Mouse (Mus musculus) lung, embryonic 14.5 days (tissue): ENCODE measurements around the gene Ypel2. TPM values are rescaled to one million over a fixed set of nuclear protein-coding genes. Genes with fewer than 3 reads are reported as not detected.
A peak's percentile ranks its signal among the peaks of the same experiment; 100 is the strongest.

ENCODE experiments used
- ATAC-seq: fragments of 200-750 bp; cut with Nextera tagmentation; 2 replicates; pipeline ENCODE4 v1.8.0; 2017; ENCODE audit warnings: mild to moderate bottlenecking, moderate TSS enrichment, moderate library complexity; ENCODE audit not compliant: insufficient read depth
- DNase-seq: peaks from one replicate; pipeline ENCODE4 v3.0.0-alpha.2; 2015
- H3K27ac ChIP-seq: fragments of 300-500 bp; sonication (generic); 2 replicates; pipeline ENCODE4 v1.5.1; 2014; ENCODE audit warnings: low read depth, mild to moderate bottlenecking, moderate library complexity
- H3K27me3 ChIP-seq: fragments of 300-500 bp; sonication (generic); 2 replicates; pipeline ENCODE4 v1.6.1; 2014; ENCODE audit warnings: low read length, control low read depth; ENCODE audit not compliant: insufficient read depth
- H3K36me3 ChIP-seq: fragments of 300-500 bp; sonication (generic); 2 replicates; pipeline ENCODE4 v1.6.1; 2014; ENCODE audit warnings: control low read depth; ENCODE audit not compliant: insufficient read depth
- H3K4me1 ChIP-seq: fragments of 300-500 bp; sonication (generic); 2 replicates; pipeline ENCODE4 v1.6.1; 2014; ENCODE audit warnings: antibody characterized with exemption, control low read depth; ENCODE audit not compliant: insufficient read depth
- H3K4me2 ChIP-seq: fragments of 300-500 bp; sonication (generic); 2 replicates; pipeline ENCODE4 v1.6.1; 2014; ENCODE audit warnings: mild to moderate bottlenecking
- H3K4me3 ChIP-seq: fragments of 300-500 bp; sonication (generic); 2 replicates; pipeline ENCODE4 v1.5.1; 2014; ENCODE audit warnings: low read depth, low read length
- H3K9ac ChIP-seq: fragments of 300-500 bp; sonication (generic); 2 replicates; pipeline ENCODE4 v1.6.1; 2014
- H3K9me3 ChIP-seq: fragments of 300-500 bp; sonication (generic); 2 replicates; pipeline ENCODE4 v1.6.1; 2016; ENCODE audit warnings: low read depth, low read length, control low read depth
- CTCF ChIP-seq: IDR thresholded peaks from 2 replicates; pipeline ENCODE4 v1.5.1; 2016; ENCODE audit warnings: antibody characterized with exemption, low read depth
- WGBS: fragments of 180-500 bp; shearing (Covaris S2); extraction: QIAGEN DNeasy Blood & Tissue Kit; methylation state at CpG from one replicate; pipeline ENCODE4 v1.1.7; 2014; 5-methylcytosine and 5-hydroxymethylcytosine counted together
- polyA plus RNA-seq: library from polyadenylated mRNA; unstranded; fragments of >200 nt; fragmentation: Nextera tagmentation; extraction: Ambion mirVana; gene quantifications from 2 replicates; pipeline ENCODE4 v1.2.1, GENCODE M21; 2014

The Ypel2 gene
- polyA plus RNA-seq: 6.8 and 7.0 TPM in 2 replicates

DNA sequence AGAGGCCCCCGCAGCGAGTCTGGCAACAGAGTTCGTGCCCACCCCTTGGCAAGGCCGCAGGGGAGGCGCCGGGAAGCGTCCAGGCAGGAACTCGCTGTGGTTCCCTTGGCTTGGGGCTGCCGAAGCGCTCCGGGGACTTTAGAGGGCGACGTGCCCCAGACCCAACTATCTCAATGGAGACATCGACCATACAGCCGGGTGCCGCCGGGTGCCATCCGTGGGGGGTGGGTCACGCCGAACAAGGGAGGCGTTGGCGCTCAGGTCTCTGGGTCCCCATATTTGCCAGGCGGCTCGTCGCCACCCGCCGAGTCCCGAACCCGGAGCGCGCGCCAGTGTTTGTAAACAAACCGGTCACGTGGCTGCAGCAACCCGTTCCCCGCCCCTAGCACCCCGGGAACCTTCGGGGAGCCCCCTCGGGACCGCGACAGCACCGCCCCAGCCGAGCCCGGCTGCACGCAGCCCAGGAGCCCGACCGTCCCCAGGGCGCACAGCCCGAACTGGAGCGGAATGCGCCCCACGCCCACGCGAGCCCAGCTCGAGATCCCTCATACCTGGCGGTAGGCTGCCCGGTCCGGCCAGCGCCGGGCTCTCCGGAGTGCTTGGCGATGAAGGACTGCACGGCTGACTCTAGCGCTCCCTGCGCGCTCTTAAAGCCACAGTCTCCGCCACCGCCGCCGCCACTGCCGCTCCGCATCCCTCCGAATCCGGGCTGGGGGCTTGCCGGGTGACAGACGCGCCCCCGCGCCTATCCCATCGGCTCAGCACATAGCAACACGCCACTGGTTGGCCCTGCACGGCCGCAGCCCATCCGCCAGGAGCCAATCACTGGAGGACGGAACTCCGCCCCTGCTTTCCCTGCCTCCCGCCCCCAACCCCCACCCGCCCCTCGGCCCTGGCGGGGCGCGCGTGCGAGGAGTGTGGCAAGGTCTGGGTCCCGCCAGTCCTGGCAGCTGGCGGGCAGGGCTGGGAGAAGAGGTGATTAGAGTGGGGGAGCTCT, at the start of gene Ypel2:
Gene Ypel2 (minus strand): TSS at position 667 of the 997 bp plus-strand sequence.
- under 1% methylated on average over 95 of the region's 96 CpGs for WGBS

GRCm38 (mm10) chr11:87043052-87043451, 49.5 kb upstream of the Ypel2 start:
- no peak overlapping the region for H3K27ac ChIP-seq
- H3K9me3 ChIP-seq: no peaks in the 10 kb centered on the region
- H3K9ac ChIP-seq: no peak overlapping the region
- 66% methylated on average over 3 of the region's 3 CpGs for WGBS
- H3K4me2 ChIP-seq: no peak overlapping the region
- TF ChIP-seq CTCF: no peak
- ATAC-seq (no peak), DNase-seq (no peak)
- no peaks in the 10 kb centered on the region for H3K4me1 ChIP-seq
- H3K36me3 ChIP-seq: 0 out of 2 replicates have a peak, but pooled peaks cover 3% of the 10 kb centered on the region
- no peak overlapping the region for H3K4me3 ChIP-seq
- H3K27me3 ChIP-seq: no peaks in the 10 kb centered on the region

More for the DNA sequence above, at the start of gene Ypel2:
- H3K4me2 ChIP-seq: peak within 1 kb of the TSS; percentile 83
- no peaks in the 10 kb centered on the region for H3K9me3 ChIP-seq
- no peak for TF ChIP-seq CTCF
- peak within 1 kb of the TSS; percentile 89 for H3K4me3 ChIP-seq
- 0 out of 2 replicates have a peak, but pooled peaks cover 6% of the 10 kb centered on the region for H3K4me1 ChIP-seq
- H3K27me3 ChIP-seq: no peaks in the 10 kb centered on the region
- no peaks in the 10 kb centered on the region for H3K36me3 ChIP-seq
- ATAC-seq (peak; percentile 100), DNase-seq (peak; percentile 97)
- peak within 1 kb of the TSS; percentile 91 for H3K27ac ChIP-seq
- H3K9ac ChIP-seq: peak within 1 kb of the TSS; percentile 77

DNA sequence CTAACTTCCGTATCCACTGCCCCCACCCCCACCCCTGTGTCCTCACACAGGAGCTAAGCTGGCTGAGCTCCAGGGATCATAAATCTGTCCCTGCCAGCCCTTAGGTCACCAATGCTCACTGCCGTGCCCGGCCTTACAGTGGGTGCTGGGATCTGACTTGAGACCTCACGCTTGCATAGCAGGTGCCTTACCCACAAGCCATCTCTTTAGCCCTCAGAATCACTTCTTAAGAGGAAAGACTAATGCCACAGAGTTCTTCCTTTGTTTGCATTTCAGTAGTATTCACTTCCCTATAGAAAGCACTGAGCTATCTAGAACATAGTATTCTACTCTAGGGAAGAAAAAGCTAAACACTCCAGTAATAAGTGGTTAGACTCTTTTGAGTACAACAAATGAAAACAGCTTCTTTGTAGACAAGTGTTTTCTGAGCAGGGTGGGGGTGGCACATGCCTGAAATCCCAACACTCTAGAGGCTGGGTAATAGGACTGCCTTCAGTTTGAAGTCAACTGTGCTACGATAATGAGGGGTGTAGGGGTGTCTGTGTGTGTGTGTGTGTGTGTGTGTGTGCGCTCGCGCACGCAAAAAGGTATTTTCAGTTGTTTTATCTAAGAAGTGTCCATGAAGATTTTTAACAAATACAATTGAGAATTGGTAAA, 45.9 kb upstream of the Ypel2 start:
- ATAC-seq (no peak), DNase-seq (peak; percentile 47)
- H3K27ac ChIP-seq: no peak overlapping the region
- no peaks in the 10 kb centered on the region for H3K27me3 ChIP-seq
- H3K4me2 ChIP-seq: no peak overlapping the region
- H3K9ac ChIP-seq: no peak overlapping the region
- 68% methylated on average over 9 of the region's 9 CpGs for WGBS
- 0 out of 2 replicates have a peak, but pooled peaks cover 3% of the 10 kb centered on the region for H3K36me3 ChIP-seq
- TF ChIP-seq CTCF: no peak
- no peaks in the 10 kb centered on the region for H3K4me1 ChIP-seq
- H3K9me3 ChIP-seq: no peaks in the 10 kb centered on the region
- no peak overlapping the region for H3K4me3 ChIP-seq

DNA sequence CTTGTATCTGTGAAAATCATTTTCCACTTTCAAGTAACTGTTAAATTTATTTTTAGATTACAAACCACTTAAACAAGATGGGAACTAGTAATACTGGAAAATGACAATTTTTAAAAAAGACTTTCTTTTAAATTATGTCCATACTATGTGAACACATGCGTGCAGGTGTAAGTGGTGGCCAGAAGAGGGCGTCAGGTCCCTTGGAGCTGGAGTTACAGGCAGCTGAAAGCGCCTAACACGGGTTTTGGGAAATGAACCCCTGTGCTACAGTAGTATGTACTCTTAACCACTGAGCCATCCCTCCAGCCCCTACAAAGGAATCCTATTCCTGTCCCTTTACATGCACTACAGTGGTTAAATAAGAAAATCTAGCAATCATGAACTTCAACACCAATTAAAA, 42.7 kb upstream of the Ypel2 start:
- Histone ChIP-seq H3K9ac (no peak overlapping the region), H3K4me2 (no peak overlapping the region), H3K4me3 (no peak overlapping the region), H3K27ac (no peak overlapping the region), H3K36me3 (no peaks in the 10 kb centered on the region), H3K4me1 (no peaks in the 10 kb centered on the region), H3K27me3 (no peaks in the 10 kb centered on the region), H3K9me3 (no peaks in the 10 kb centered on the region)
- ATAC-seq: no peak
- no peak for DNase-seq
- 66% methylated on average over 4 of the region's 4 CpGs for WGBS
- peak; percentile 33; the same call in 1 of the 2 replicates for TF ChIP-seq CTCF

DNA sequence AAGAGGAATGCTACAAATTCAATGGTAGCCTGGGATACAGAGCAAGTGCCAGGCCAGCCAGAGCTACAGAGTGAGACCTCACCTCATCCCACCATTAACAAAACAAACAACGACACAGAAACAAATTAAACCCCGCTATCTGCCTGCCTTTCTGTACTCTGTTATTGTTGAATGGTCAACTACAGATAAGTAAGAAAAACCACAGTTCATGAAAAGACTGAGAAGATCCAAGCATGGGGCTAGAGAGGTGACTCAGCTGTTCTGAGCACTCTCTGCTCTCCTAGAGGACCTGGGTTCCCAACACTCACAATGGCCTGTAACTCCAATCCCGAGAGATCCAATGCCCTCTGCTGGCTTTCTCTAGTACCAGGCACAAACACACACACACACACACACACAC, 34.7 kb upstream of the Ypel2 start:
- no peaks in the 10 kb centered on the region for H3K4me1 ChIP-seq
- H3K9me3 ChIP-seq: no peaks in the 10 kb centered on the region
- DNase-seq (no peak), ATAC-seq (no peak)
- H3K4me3 ChIP-seq: no peak overlapping the region
- no peak overlapping the region for H3K9ac ChIP-seq
- H3K27ac ChIP-seq: no peak overlapping the region
- H3K4me2 ChIP-seq: no peak overlapping the region
- no peaks in the 10 kb centered on the region for H3K36me3 ChIP-seq
- no peak for TF ChIP-seq CTCF
- WGBS: 79% methylated on average over 3 of the region's 3 CpGs
- H3K27me3 ChIP-seq: no peaks in the 10 kb centered on the region

DNA sequence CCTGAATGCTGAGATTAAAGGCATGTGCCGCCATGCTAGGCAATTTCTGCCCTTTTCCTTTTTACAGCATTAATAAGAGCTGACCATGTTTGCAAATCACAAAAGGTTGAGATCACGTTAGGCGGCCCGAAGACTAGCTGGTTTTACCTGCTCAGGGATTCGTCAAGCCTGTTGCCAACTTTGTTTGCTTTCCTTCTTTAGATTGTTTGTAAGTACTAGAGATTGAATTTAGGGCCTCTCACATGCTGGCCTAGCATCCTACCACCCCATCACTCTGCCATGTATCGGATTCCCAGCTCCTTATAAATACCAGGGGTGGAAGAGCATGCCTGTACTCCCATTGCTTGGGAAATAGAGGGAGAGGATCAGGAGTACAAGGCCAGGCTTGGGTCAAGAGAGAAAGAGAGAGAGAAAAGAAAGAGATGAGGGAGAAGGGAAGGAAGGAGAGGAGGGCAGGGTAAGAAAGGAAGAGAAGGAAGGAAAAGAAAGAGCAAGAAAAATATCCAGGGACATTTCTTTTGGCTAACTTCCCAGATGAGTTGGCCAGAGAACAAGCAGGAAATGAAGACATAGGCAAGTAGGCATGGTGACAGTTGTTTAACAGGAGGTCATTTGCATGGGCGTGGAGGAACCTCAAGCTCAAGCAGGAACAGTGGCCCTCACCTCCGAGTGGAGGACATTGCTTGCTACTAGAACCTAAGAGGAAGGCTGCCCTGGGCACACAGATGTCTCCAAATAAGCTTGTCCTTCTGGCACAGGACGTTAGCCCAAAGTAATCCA, 32.8 kb upstream of the Ypel2 start:
- no peaks in the 10 kb centered on the region for H3K9me3 ChIP-seq
- no peak for TF ChIP-seq CTCF
- H3K27me3 ChIP-seq: no peaks in the 10 kb centered on the region
- WGBS: 56% methylated on average over 9 of the region's 9 CpGs
- H3K4me3 ChIP-seq: no peak overlapping the region
- no peak overlapping the region for H3K4me2 ChIP-seq
- H3K27ac ChIP-seq: peak overlapping the region; percentile 31; the same call in 1 of the 2 replicates
- no peak overlapping the region for H3K9ac ChIP-seq
- H3K36me3 ChIP-seq: no peaks in the 10 kb centered on the region
- DNase-seq: peak; percentile 77
- H3K4me1 ChIP-seq: no peaks in the 10 kb centered on the region
- no peak for ATAC-seq
